Mouse (Mus musculus): ENCODE results near the gene Maip1. TPM values are rescaled to one million over a fixed set of nuclear protein-coding genes. Genes with fewer than 3 reads are reported as not detected.

Maip1 gene
- polyA plus RNA-seq, 1 experiment from 2014 or later = 17.4 TPM

DNA sequence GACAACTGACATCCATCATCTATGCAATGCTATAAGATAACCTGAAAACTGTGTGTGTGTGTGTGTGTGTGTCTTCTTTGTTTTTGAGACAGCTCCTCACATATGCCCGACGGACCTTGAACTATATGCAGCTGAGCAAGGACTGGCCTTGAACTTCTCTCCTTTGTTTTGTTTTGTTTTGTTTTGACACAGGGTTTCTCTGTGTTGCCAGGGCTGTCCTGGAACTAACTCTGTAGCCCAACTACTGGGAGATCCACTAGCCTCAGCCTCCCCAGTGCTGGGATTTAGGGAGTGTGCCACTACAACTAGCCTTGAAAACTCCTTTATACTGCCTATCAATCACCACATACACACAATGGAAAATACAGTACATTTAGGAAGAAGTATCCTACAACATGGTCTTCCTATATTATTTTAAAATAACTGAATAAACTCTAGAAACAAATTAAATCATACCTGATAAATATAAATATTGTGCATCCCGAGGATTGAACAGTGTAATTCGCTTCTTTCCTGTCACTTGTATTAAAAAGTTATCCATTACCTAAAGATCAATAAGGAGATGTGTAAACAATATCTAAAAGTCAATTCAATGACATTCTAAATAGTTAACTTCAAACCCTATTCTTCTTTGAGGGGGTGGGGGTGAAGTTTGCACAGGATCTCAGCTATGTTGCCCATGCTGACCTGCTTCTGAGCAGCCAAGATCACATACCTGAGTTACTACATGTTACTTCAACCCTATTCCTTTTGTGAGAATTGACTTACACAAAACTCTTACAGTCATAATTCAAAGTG lies 14.9 kb upstream of the Maip1 start:
- no peaks in the 10 kb centered on the region for H3K9me3 ChIP-seq (replicated peaks)

GRCm38 (mm10) chr1:57392417-57392816 lies 13.7 kb upstream of the Maip1 start:
- Histone ChIP-seq H3K9me3 (replicated peaks) (no peaks in the 10 kb centered on the region), H3K27me3 (no peaks in the 10 kb centered on the region), H3K27ac (no peak overlapping the region), H3K36me3 (ENCODE audit: poor library complexity, severe bottlenecking) (peaks cover 29% of the 10 kb centered on the region), H3K9ac (no peak overlapping the region), H3K4me1 (peaks cover 11% of the 10 kb centered on the region), H3K4me3 (no peak overlapping the region), H3K4me2 (no peak overlapping the region)
- no peak for ATAC-seq
- 83% methylated on average over 4 of the region's 4 CpGs for WGBS

More for the DNA sequence above, 14.9 kb upstream of the Maip1 start:
- no peak overlapping the region for H3K9ac ChIP-seq
- WGBS = 84% methylated on average over 4 of the region's 4 CpGs
- no peaks in the 10 kb centered on the region for H3K27me3 ChIP-seq
- ATAC-seq = no peak
- peaks cover 22% of the 10 kb centered on the region for H3K36me3 ChIP-seq (ENCODE audit: poor library complexity, severe bottlenecking)
- no peak overlapping the region for H3K4me2 ChIP-seq
- H3K4me1 ChIP-seq = peaks cover 18% of the 10 kb centered on the region
- H3K27ac ChIP-seq = no peak overlapping the region
- H3K4me3 ChIP-seq = no peak overlapping the region

GRCm38 (mm10) chr1:57394051-57394450 lies 12.1 kb upstream of the Maip1 start:
- Histone ChIP-seq H3K36me3 (ENCODE audit: poor library complexity, severe bottlenecking) (peaks cover 35% of the 10 kb centered on the region), H3K4me2 (no peak overlapping the region), H3K9me3 (replicated peaks) (no peaks in the 10 kb centered on the region), H3K4me3 (no peak overlapping the region), H3K4me1 (no peaks in the 10 kb centered on the region), H3K27ac (no peak overlapping the region), H3K27me3 (no peaks in the 10 kb centered on the region), H3K9ac (no peak overlapping the region)
- WGBS = 74% methylated on average over 3 of the region's 3 CpGs
- ATAC-seq = no peak

- no peak for ATAC-seq
- Histone ChIP-seq H3K27ac (no peak overlapping the region), H3K36me3 (ENCODE audit: poor library complexity, severe bottlenecking) (peaks cover 22% of the 10 kb centered on the region), H3K9me3 (replicated peaks) (no peaks in the 10 kb centered on the region), H3K4me1 (peaks cover 4% of the 10 kb centered on the region), H3K4me3 (no peak overlapping the region), H3K4me2 (no peak overlapping the region), H3K27me3 (no peaks in the 10 kb centered on the region), H3K9ac (no peak overlapping the region)
- 90% methylated on average over 2 of the region's 2 CpGs for WGBS
These were observed 5.8 kb upstream of the Maip1 start for GRCm38 (mm10) chr1:57400321-57400720.

- Histone ChIP-seq H3K36me3 (ENCODE audit: poor library complexity, severe bottlenecking) (peaks cover 19% of the 10 kb centered on the region), H3K4me2 (no peak overlapping the region), H3K9me3 (replicated peaks) (no peaks in the 10 kb centered on the region), H3K27ac (no peak overlapping the region), H3K4me1 (peaks cover 10% of the 10 kb centered on the region), H3K27me3 (no peaks in the 10 kb centered on the region), H3K9ac (no peak overlapping the region), H3K4me3 (no peak overlapping the region)
- no peak for ATAC-seq
- WGBS = 96% methylated on average over 2 of the region's 2 CpGs
These were observed 5.3 kb upstream of the Maip1 start for GRCm38 (mm10) chr1:57400877-57401276.

- Histone ChIP-seq H3K27ac (no peak overlapping the region), H3K9ac (no peak overlapping the region), H3K4me2 (no peak overlapping the region), H3K9me3 (replicated peaks) (no peaks in the 10 kb centered on the region), H3K4me3 (no peak overlapping the region), H3K36me3 (ENCODE audit: poor library complexity, severe bottlenecking) (peaks cover 11% of the 10 kb centered on the region; the same call in 1 of the 2 replicates), H3K27me3 (no peaks in the 10 kb centered on the region), H3K4me1 (peaks cover 13% of the 10 kb centered on the region)
- no peak for ATAC-seq
- 80% methylated on average over 5 of the region's 5 CpGs for WGBS
These were observed 4.0 kb upstream of the Maip1 start for GRCm38 (mm10) chr1:57402116-57402515.

- no peak overlapping the region for H3K9ac ChIP-seq
- H3K4me2 ChIP-seq = no peak overlapping the region
- H3K4me3 ChIP-seq = no peak overlapping the region
- peaks cover 21% of the 10 kb centered on the region for H3K36me3 ChIP-seq (ENCODE audit: poor library complexity, severe bottlenecking)
- no peaks in the 10 kb centered on the region for H3K9me3 ChIP-seq (replicated peaks)
- no peaks in the 10 kb centered on the region for H3K27me3 ChIP-seq
- 93% methylated on average over 2 of the region's 2 CpGs for WGBS
- H3K4me1 ChIP-seq = peaks cover 34% of the 10 kb centered on the region
- ATAC-seq = no peak
- H3K27ac ChIP-seq = no peak overlapping the region
These were observed 2.9 kb downstream of the Maip1 start for GRCm38 (mm10) chr1:57408994-57409393.

DNA sequence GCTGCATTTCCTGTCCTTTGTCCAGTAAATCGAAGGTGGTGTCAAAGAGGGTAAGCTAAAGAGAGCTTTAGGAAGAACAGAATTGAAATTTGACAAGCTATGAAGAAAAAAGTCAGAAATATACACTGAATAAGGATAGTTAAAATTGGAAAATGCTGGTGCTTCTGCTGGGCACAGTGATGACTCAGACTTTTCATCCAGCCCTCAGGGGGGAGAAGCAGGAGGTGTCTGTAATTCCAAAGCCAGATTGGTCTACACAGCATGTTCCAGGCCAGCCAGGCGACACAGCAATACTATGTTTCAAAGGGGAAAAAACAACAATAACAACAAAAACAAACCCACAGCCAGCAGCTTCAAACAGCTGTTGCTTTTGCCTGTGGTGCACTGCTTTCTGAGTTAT lies 7.3 kb downstream of the Maip1 start:
- ATAC-seq = no peak
- 88% methylated on average over 2 of the region's 2 CpGs for WGBS

GRCm38 (mm10) chr1:57423696-57424095 lies 17.6 kb downstream of the Maip1 start:
- no peak overlapping the region for H3K4me2 ChIP-seq
- H3K4me1 ChIP-seq = peaks cover 5% of the 10 kb centered on the region
- no peaks in the 10 kb centered on the region for H3K36me3 ChIP-seq (ENCODE audit: poor library complexity, severe bottlenecking)
- WGBS = 11% methylated on average over 1 of the region's 1 CpGs
- peak; percentile 70; the same call in 1 of the 2 replicates for ATAC-seq
- H3K27ac ChIP-seq = no peak overlapping the region
- no peaks in the 10 kb centered on the region for H3K27me3 ChIP-seq
- no peak overlapping the region for H3K9ac ChIP-seq
- no peaks in the 10 kb centered on the region for H3K9me3 ChIP-seq (replicated peaks)
- no peak overlapping the region for H3K4me3 ChIP-seq

More for the DNA sequence above, 7.3 kb downstream of the Maip1 start:
- H3K27ac ChIP-seq = no peak overlapping the region
- no peaks in the 10 kb centered on the region for H3K9me3 ChIP-seq (replicated peaks)
- H3K4me3 ChIP-seq = no peak overlapping the region
- H3K27me3 ChIP-seq = no peaks in the 10 kb centered on the region
- peaks cover 9% of the 10 kb centered on the region for H3K4me1 ChIP-seq
- H3K36me3 ChIP-seq (ENCODE audit: poor library complexity, severe bottlenecking) = peaks cover 45% of the 10 kb centered on the region
- no peak overlapping the region for H3K4me2 ChIP-seq
- H3K9ac ChIP-seq = no peak overlapping the region

DNA sequence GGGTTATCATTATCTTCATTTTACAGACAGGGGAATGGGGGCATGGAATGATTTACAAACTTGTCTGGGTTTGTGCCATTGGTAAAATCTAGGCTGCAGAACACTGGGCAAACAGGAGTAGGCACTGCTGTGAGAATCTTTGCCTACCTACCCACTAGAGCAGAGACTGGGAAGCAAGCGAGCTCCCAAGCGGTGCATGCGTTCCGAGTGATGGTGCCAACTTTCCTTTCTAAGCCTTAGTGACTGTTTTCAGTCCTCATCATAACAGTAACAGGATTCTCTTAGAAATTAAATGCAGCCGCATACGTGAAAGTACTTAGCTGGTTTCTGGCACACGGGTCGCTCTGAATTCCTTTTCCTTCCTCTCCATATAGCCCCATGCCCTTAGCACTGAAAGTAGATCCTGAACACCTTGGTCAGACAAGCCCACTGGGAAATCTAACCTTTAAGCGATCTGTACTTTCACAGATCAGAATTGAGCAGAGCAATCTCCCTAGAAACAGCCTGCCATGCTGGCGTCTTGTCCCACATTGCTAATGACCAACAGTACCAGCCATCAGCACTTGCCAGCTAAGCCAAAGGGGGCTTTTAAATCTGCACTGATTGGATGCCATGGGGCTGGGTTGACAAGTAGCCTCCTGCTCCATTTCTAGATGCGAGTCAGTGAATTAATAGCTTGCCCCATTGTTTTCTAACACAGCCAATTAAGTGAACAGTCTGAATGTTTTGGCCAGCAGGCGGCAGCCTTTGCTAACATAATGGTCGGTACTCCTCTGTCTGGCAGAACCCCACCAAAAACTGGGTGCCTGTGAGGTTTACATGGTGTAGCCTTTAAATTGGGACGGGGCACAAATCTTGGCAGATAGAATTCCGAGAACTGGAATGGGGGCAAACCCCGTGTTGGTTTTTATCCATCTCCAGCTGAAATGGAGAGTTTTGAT lies 22.5 kb downstream of the Maip1 start:
- no peaks in the 10 kb centered on the region for H3K9me3 ChIP-seq (replicated peaks)
- 41% methylated on average over 16 of the region's 16 CpGs for WGBS
- H3K27me3 ChIP-seq = no peaks in the 10 kb centered on the region
- peak; percentile 93 for ATAC-seq
- H3K4me3 ChIP-seq = 0 out of 2 replicates have a peak overlapping the region, but pooled peaks have one; percentile 12
- H3K9ac ChIP-seq = peak overlapping the region; percentile 30; the same call in 1 of the 2 replicates
- H3K36me3 ChIP-seq (ENCODE audit: poor library complexity, severe bottlenecking) = no peaks in the 10 kb centered on the region
- peaks cover 18% of the 10 kb centered on the region for H3K4me1 ChIP-seq
- H3K27ac ChIP-seq = peak overlapping the region; percentile 51; the same call in 1 of the 2 replicates
- peak overlapping the region; percentile 55 for H3K4me2 ChIP-seq

DNA sequence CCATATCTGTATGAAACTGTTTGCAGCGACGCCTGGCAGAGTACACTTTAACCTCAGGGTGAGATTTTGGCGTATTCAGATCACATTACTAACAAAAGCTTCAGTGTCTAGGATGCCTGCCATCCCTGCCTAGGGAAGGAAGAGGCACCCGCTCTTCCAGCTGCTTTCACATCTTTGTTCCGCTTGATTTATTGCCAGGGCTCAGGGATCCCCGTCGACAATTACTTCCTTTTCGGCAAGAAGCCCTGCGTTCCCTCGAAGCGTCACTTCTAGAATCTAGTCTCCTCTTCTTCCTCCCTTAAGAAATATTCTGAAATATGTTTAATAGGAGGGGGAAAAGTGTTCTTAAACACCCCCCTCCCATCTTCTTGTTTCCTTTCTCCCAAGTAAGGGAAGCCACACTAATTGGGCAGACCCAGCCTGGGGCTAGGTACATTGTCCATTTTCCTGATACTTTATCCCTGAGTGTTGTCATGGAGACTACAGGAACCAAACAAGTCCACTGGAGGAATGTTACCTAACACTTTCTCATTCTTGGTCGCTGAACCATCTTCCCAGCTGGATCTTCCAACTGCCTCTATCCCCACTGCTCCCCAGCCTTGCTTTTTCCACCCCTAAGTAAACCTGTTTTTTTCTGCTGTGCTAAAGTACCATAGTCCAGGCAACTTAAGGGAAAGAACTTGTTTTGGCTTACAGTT lies 23.8 kb downstream of the Maip1 start:
- H3K4me1 ChIP-seq = peaks cover 18% of the 10 kb centered on the region
- no peaks in the 10 kb centered on the region for H3K9me3 ChIP-seq (replicated peaks)
- ATAC-seq = peak; percentile 50
- H3K4me3 ChIP-seq = 0 out of 2 replicates have a peak overlapping the region, but pooled peaks have one; percentile 13
- H3K27ac ChIP-seq = peak overlapping the region; percentile 4; the same call in 1 of the 2 replicates
- H3K9ac ChIP-seq = peak overlapping the region; percentile 54; the same call in 1 of the 2 replicates
- H3K27me3 ChIP-seq = no peaks in the 10 kb centered on the region
- peak overlapping the region; percentile 49 for H3K4me2 ChIP-seq
- H3K36me3 ChIP-seq (ENCODE audit: poor library complexity, severe bottlenecking) = no peaks in the 10 kb centered on the region
- WGBS = 2% methylated on average over 12 of the region's 12 CpGs

Measured in forebrain, embryonic 13.5 days (tissue).